Mouse (Mus musculus): ENCODE data around the gene Atp2c2.

Atp2c2 gene

DNA sequence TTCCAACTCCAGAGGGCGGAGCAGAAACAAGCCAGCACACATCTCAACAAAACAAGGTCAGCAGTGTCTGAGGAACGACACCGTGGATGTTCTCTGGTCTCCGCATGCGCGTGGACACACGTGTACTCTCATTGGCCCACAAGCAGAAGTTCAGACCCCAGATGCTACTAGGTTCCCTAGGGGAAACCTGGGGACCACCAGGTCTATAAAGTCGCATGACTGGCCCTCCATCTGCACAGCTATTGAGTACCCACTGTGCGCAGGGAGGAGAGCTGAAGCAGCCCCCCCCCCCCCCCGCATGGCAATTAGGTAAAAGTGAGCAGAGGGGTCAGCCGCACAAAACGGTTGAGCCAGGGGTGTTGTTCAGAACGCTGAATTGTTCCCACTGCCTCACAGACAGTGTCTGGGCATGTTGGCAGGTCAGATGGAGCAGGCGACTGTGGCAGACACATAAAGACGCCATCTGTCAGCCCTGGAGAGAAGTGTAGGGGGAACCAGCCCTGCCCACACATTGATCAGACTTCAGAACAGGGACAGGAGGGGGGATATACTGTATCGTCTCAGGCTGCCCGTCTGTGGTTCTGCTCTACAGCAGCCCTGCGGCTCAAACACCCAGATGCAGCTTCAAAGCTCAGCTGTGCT lies 86.1 kb downstream of the Atp2c2 start:
- DNase-seq, result no peak

DNA sequence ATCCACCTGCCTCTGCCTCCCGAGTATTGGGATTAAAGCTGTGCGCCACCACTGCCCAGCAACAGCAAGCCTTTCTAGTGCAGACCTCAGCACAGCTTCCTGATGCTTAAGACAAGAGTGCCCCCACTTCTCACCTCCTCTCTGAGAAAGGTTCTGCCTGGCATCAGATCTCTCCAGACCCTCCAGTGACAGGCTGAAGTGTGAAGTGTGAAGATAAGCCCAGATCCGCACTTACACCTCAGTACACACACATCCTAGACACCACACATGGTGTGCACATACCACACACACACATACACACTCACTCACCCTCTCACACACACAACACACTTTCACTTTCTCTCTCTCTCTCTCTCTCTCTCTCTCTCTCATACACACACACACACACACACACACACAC lies 87.1 kb downstream of the Atp2c2 start:
- no peak for DNase-seq

GRCm38 (mm10) chr8:119787341-119787740 lies 87.5 kb downstream of the Atp2c2 start:
- no peak for DNase-seq

DNA sequence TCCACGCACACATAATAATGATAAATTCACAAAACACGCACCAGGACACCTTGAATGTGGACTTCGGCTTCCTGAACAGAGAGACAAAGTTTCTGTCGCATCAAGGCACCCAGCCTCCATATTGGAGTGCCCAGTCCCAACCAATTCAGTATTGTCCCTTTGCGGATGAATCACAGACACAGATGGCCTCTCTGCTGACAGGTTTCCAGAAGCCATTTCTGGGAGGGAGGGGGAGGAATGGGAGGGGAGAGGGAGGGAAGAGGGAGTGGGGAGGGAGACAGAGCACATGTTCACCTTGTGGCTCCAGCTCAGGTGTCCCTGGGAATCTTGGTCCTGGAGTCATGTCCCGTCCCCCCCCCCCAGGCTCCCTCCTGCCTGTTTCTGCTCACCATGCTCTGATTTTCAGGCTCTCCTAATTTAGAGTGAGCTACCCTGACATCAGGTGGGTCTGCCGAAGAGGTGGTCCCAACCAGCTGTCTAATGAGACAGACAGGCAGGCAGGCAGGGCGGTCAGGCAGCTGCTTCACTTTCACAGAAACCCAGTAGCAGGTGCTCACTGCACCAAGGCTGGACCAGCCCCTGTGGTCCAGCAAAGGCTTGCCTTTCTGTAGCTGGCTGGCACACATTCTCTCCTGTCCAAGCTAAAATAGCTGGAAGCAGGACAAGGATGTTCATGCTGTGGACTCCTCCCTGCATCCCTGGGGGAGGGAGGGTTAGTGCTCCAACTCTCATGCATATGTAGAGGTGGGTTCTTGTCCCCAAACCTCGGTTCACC lies 89.0 kb downstream of the Atp2c2 start:
- DNase-seq, result no peak

DNA sequence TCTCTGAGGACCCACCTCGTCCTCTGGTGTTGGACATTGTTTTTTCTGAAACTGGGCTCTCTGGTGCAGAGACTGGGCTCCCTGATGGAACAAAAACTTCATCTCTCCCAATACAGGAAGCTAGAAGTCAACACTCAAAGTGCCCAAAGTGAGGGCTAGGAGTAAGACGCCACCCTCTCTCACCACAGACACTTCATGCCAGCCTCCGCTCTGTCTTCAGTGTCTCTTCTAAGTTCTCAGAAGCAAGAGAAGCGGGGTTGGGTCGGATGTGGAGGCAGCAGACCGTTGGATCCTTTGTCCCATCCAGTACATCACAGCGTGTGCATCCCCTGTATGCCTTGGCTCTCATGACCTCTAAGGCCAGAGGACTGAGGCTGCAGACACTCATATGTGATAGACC lies 89.8 kb downstream of the Atp2c2 start:
- no peak for DNase-seq

GRCm38 (mm10) chr8:119791804-119792704 lies 92.2 kb downstream of the Atp2c2 start:
- DNase-seq, result peak; percentile 50

DNA sequence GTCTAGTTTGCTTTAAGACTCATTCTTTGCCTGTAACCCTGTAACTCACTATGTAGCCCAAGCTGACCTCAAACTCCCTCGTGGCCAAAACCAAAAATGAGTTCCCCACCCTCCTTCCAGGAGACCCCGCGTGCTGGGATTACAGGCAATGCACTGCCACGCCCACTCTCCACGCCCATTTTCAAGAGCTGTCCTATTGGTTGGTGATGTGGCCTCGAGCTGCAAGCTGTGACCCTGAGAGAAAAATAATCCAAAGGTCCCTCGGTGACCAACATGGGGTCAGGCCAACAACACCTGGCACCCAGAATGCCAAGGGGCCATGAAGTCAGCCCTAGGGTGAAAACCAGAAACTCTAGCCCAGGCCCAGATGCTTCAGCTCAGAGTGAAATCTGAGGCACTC lies 94.9 kb downstream of the Atp2c2 start:
- DNase-seq, result no peak

- no peak for DNase-seq
These were observed 95.8 kb downstream of the Atp2c2 start for GRCm38 (mm10) chr8:119795651-119796050.

- peak; percentile 53 for DNase-seq
These were observed 98.6 kb downstream of the Atp2c2 start for GRCm38 (mm10) chr8:119798170-119798964.

GRCm38 (mm10) chr8:119798965-119799264 lies 99.1 kb downstream of the Atp2c2 start:
- no peak for DNase-seq

DNA sequence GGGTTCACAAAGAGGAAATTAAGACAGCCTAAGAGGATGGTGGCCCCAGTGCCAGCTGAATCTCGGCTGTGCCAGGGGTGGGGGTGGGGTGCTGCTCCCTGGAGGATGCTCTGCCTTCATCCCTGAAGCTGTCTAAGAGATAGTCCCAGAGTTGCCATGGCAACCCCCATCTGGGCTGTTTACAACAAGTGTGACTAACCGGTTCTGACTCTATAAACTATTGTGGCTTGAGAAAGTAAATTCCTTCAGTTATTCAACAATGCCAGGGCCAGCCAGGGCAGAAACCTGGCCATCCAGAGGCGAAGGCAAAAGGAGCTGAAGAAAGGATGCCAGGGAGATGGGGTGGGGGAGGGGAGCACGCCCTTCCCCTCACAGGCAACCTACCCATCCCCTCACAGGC lies 101.4 kb downstream of the Atp2c2 start:
- peak; percentile 75 for DNase-seq

DNA sequence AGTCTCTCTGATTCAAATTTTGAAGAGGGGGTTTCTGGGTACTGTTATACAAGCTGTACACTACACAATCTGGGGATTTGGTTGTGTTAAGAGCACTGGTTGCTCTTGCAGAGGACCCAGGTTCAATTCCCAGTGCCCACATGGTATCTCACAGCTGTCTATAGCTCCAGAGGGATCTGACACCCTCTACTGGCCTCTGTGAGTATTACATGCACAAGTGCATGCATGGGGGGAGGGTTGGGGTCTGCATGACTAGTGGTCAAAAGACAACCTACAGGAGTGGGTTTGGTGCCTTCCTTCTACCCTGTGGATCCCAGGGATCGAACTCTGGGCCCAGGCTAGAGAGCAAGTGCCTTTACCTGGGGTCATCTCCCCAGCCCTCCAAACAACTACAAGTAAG lies 102.8 kb downstream of the Atp2c2 start:
- no peak for DNase-seq

DNA sequence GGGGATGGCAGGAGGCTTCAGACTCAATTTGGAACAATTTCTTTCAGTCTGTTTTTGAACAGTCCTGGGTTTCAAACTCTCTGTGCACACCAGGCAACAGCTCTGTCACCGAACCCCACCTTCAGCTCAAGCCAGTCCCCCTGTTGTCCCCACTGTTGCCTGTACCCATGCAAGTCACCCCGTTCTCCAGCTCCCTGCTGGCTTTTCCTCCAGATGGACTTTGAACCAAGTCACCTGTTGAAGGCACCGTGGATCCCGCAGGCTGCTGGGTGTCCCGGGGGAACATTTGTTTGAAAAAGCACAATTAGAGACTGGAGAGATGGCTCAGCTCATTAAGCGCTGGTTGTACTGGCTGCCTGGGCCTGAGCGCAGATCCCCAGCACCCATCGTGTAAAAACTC lies 105.5 kb downstream of the Atp2c2 start:
- DNase-seq, result no peak

DNA sequence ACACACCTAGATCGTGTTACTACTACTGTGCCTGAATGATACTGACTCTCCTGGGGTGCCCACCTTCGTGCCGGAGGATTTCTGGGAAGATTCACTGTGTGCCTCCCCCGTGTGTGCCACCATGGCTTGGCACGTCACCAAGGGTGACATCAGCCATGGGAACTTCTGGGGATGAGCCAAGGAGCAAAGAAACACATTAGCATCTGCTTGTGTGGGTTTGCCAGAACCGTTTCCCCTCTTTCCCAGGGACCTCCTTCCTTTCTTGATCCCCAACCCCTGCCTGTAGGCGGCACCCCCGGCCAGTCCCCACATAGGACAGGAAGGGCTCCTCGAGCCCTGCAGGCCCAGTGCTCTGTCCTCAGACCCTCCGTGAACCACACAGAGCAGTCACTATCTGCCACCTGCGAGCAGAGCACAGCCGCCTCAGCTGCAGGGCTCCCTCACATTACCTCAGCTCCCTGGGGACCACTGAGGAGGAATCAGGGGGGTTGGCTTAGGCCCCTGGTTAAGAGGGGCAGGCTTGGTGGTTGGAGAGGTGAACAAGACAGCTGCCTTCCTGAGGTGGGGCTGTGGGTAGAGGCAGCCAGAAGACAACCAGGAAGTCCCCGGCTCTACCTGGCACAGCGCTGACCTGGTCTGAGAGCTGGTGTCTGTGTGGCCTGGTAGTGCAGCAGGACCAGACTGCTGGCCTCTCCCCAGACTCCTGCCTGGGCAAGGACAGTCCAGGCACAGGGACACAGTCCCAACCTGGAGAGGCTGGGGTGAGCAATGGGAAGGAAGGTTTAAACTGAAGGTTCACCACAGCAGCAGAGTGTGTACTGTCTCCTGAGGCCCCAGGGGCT lies 106.8 kb downstream of the Atp2c2 start:
- DNase-seq, result peak; percentile 86

Measured in right cerebral cortex, adult 18-20 months (tissue).